Mouse (Mus musculus) small intestine, adult 2 months (tissue): Measurements from ENCODE around the gene Epha3. TPM values are rescaled to one million over a fixed set of nuclear protein-coding genes. Genes with fewer than 3 reads are reported as not detected.

Source experiments
- H3K27ac ChIP-seq: fragments of 200-500 bp; 2 replicates; pipeline ENCODE4 v1.5.1; 2012; ENCODE audit warnings: low read depth, low read length, control low read depth, inconsistent platforms; ENCODE audit not compliant: insufficient read depth
- H3K27me3 ChIP-seq: fragments of 200-500 bp; 2 replicates; pipeline ENCODE4 v1.6.1; 2012; ENCODE audit warnings: mild to moderate bottlenecking, moderate library complexity, low read length, inconsistent platforms; ENCODE audit not compliant: control insufficient read depth, insufficient read depth
- H3K36me3 ChIP-seq: fragments of 200-500 bp; 2 replicates; pipeline ENCODE4 v1.6.1; 2012; ENCODE audit warnings: mild to moderate bottlenecking, low read length, control low read depth, inconsistent platforms; ENCODE audit not compliant: control insufficient read depth, insufficient read depth
- H3K4me1 ChIP-seq: fragments of 200-500 bp; 2 replicates; pipeline ENCODE4 v1.6.1; 2012; ENCODE audit warnings: low read length, inconsistent platforms, mixed read lengths; ENCODE audit not compliant: control insufficient read depth, insufficient read depth, insufficient read length
- H3K4me3 ChIP-seq: fragments of 200-500 bp; 2 replicates; pipeline ENCODE4 v1.5.1; 2012; ENCODE audit warnings: low read depth, mild to moderate bottlenecking, control low read depth, inconsistent platforms, low read length, moderate library complexity
- CTCF ChIP-seq: fragments of 200-500 bp; IDR thresholded peaks from 2 replicates; pipeline ENCODE4 v1.5.1; 2012; ENCODE audit warnings: low read depth, mild to moderate bottlenecking, control low read depth, inconsistent platforms, low read length, moderate library complexity, mixed read lengths; ENCODE audit not compliant: insufficient replicate concordance, insufficient read length; ENCODE audit errors: extremely low read depth
- POLR2A ChIP-seq: fragments of 200-500 bp; IDR thresholded peaks from 2 replicates; pipeline ENCODE4 v1.6.1; 2012; ENCODE audit warnings: low read depth, mild to moderate bottlenecking, control low read depth, inconsistent platforms, low read length, moderate library complexity
- WGBS: fragments of 180-500 bp; shearing (Covaris S2); methylation state at CpG from one replicate; pipeline ENCODE4 v1.1.7; 2018; 5-methylcytosine and 5-hydroxymethylcytosine counted together
- polyA plus RNA-seq: library from polyadenylated mRNA; depleted of rRNA; stranded (reverse); fragments of >200 nt; gene quantifications from 2 replicates; pipeline ENCODE4 v1.2.3, GENCODE M21; 2012

Epha3 gene
- polyA plus RNA-seq, 1 experiment: 0.05 TPM

GRCm38 (mm10) chr16:63510069-63510468 lies 353.9 kb downstream of the Epha3 start:
- Histone ChIP-seq H3K27me3 (no peaks in the 10 kb centered on the region), H3K36me3 (no peaks in the 10 kb centered on the region), H3K4me3 (no peak overlapping the region), H3K4me1 (no peaks in the 10 kb centered on the region), H3K27ac (no peak overlapping the region)
- TF ChIP-seq CTCF: no peak
- TF ChIP-seq POLR2A: no peak
- WGBS: 70% methylated on average over 2 of the region's 2 CpGs

DNA sequence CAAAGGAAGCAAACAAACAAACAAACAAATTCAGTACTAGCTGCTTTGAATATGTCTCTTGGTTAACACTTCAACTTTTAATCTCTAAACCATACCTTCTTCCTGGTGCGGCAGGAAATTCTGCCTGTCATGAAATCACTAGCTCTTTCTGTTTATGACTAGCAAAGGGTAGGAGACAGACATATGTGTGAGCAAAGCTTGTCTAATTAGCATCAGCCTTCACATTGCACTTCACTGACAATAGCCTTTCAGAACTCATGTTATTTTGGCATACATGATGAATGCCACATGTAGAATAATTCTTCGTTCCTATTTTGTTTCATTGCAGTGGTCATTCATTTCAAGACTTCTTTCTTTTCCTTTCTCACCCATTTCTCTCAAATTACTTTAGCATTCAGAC lies 357.5 kb downstream of the Epha3 start:
- TF ChIP-seq POLR2A: no peak
- no peak for TF ChIP-seq CTCF
- H3K4me3 ChIP-seq: no peak overlapping the region
- WGBS: 85% methylated on average over 2 of the region's 2 CpGs
- no peaks in the 10 kb centered on the region for H3K36me3 ChIP-seq
- no peaks in the 10 kb centered on the region for H3K4me1 ChIP-seq
- no peak overlapping the region for H3K27ac ChIP-seq
- no peaks in the 10 kb centered on the region for H3K27me3 ChIP-seq

GRCm38 (mm10) chr16:63501456-63501855 lies 362.5 kb downstream of the Epha3 start:
- Histone ChIP-seq H3K4me3 (no peak overlapping the region), H3K27me3 (no peaks in the 10 kb centered on the region), H3K27ac (no peak overlapping the region), H3K36me3 (no peaks in the 10 kb centered on the region), H3K4me1 (no peaks in the 10 kb centered on the region)
- TF ChIP-seq CTCF: no peak
- TF ChIP-seq POLR2A: no peak
- WGBS: 82% methylated on average over 6 of the region's 6 CpGs

- WGBS: 96% methylated on average over 4 of the region's 4 CpGs
- H3K27ac ChIP-seq: no peak overlapping the region
- TF ChIP-seq CTCF (no peak), POLR2A (no peak)
Observed at GRCm38 (mm10) chr16:63500975-63501393, 363.0 kb downstream of the Epha3 start.

More at GRCm38 (mm10) chr16:63500975-63501393, 363.0 kb downstream of the Epha3 start:
- no peak overlapping the region for H3K4me3 ChIP-seq
- no peaks in the 10 kb centered on the region for H3K4me1 ChIP-seq
- H3K36me3 ChIP-seq: no peaks in the 10 kb centered on the region
- H3K27me3 ChIP-seq: no peaks in the 10 kb centered on the region
